Mouse (Mus musculus) midbrain, embryonic 16.5 days (tissue): ENCODE measurements around the gene Onecut1. TPM values are rescaled to one million over a fixed set of nuclear protein-coding genes. Genes with fewer than 3 reads are reported as not detected.

Source experiments
- ATAC-seq: fragments of 200-750 bp; cut with Nextera tagmentation; 2 replicates; pipeline ENCODE4 v1.8.0; 2017; ENCODE audit warnings: moderate TSS enrichment
- H3K27ac ChIP-seq: fragments of 300-500 bp; sonication (generic); 2 replicates; pipeline ENCODE4 v1.5.1; 2014; ENCODE audit warnings: mild to moderate bottlenecking, low read length, mixed read lengths
- H3K27me3 ChIP-seq: fragments of 300-500 bp; sonication (generic); 2 replicates; pipeline ENCODE4 v1.6.1; 2014; ENCODE audit warnings: low read depth, low read length, mixed read lengths; ENCODE audit not compliant: control insufficient read depth, insufficient read depth
- H3K36me3 ChIP-seq: fragments of 300-500 bp; sonication (generic); 2 replicates; pipeline ENCODE4 v1.6.1; 2014; ENCODE audit warnings: mild to moderate bottlenecking, low read length, moderate library complexity, mixed read lengths; ENCODE audit not compliant: control insufficient read depth, insufficient read depth
- H3K4me1 ChIP-seq: fragments of 300-500 bp; sonication (generic); 2 replicates; pipeline ENCODE4 v1.6.1; 2014; ENCODE audit warnings: mild to moderate bottlenecking, low read length, mixed read lengths; ENCODE audit not compliant: control insufficient read depth, insufficient read depth
- H3K4me2 ChIP-seq: fragments of 300-500 bp; sonication (generic); 2 replicates; pipeline ENCODE4 v1.6.1; 2014; ENCODE audit warnings: mild to moderate bottlenecking, low read length, mixed read lengths
- H3K4me3 ChIP-seq: fragments of 300-500 bp; sonication (generic); 2 replicates; pipeline ENCODE4 v1.5.1; 2014; ENCODE audit warnings: low read depth, mild to moderate bottlenecking, low read length, moderate library complexity, mixed read lengths
- H3K9ac ChIP-seq: fragments of 300-500 bp; sonication (generic); 2 replicates; pipeline ENCODE4 v1.6.1; 2014; ENCODE audit warnings: low read depth, low read length, mixed read lengths
- H3K9me3 ChIP-seq: fragments of 300-500 bp; sonication (generic); replicated peaks from 2 replicates; pipeline ENCODE4 v1.6.1; 2014; ENCODE audit warnings: mild to moderate bottlenecking, low read length, mixed read lengths; ENCODE audit not compliant: control insufficient read depth, poor library complexity, severe bottlenecking
- WGBS: fragments of 180-500 bp; shearing (Covaris S2); extraction: QIAGEN DNeasy Blood & Tissue Kit; methylation state at CpG from one replicate; pipeline ENCODE4 v1.1.7; 2014; 5-methylcytosine and 5-hydroxymethylcytosine counted together
- polyA plus RNA-seq: library from polyadenylated mRNA; unstranded; fragments of >200 nt; fragmentation: Nextera tagmentation; extraction: Ambion mirVana; gene quantifications from 2 replicates; pipeline ENCODE4 v1.2.1, GENCODE M21; 2015

Gene Onecut1
- polyA plus RNA-seq, 1 experiment from 2014 or later = 5.8 TPM

DNA sequence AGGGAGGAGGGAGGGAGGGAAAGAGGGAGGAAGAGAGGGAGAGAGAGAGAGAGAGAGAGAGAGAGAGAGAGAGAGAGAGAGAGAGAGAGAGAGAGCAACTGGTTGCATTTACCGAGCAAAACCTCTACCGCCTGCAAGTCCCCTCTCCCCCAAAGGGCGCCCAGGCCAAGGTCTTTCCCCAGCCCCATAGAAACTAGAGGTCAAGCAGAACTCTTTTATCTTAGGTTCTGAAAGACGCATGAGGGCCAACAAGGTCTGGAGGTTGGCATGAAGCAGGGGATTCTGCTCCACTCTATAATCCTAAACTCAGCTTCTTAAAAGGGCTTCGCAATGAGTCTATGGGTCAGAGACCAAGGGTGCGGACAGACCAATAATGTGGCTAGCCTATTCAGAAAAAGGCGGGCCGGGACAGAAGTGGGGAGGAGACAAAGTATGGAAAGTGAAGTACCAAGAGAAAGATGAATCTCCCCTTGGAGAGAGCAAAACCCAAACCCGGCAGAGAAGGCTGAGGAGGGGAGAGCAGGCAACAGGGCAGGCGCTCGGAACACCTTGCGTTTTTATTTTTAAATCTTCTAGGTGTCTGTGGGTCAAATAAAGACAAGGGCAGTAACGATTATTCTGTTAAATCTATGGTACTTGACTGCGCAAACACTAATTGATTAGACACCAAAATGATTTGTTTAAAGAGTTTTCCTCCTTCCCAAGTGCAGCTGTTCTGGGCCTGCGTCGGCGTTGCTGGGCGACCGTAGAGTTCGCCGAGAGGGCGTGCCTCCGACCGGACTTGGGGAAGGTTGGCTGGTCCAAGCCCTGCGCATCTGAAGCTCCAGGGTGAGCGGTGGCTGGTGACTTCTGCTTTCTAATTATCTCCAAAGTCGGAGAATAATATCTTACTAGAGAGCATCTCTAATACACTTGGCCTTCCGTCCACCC, 4.9 kb upstream of the Onecut1 start:
- WGBS = 2% methylated on average over 28 of the region's 28 CpGs

DNA sequence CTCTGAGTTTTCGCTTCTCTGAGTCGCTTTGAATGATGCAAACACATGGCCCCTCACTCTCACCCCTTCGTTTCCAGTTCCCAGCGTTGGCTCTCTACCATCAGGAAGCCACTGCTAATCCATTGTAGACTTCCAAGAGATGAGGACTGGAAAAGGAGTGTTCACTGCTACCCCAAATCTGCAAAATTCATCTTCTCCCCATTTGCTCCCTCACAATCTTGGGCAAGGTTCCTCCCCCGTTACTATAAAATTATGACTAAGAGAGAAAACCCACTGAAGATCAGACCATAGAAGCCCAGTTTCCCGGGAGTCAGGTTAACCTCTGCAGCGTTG, 4.2 kb upstream of the Onecut1 start:
- H3K36me3 ChIP-seq = no peaks in the 10 kb centered on the region
- ATAC-seq = no peak
- H3K27me3 ChIP-seq = peaks cover 57% of the 10 kb centered on the region
- H3K4me1 ChIP-seq = peaks cover 7% of the 10 kb centered on the region
- no peak overlapping the region for H3K4me3 ChIP-seq
- no peak overlapping the region for H3K9ac ChIP-seq
- H3K4me2 ChIP-seq = no peak overlapping the region
- no peak overlapping the region for H3K27ac ChIP-seq
- no peaks in the 10 kb centered on the region for H3K9me3 ChIP-seq
- 5% methylated on average over 7 of the region's 7 CpGs for WGBS

More for the DNA sequence above, 4.9 kb upstream of the Onecut1 start:
- Histone ChIP-seq H3K9me3 (no peaks in the 10 kb centered on the region), H3K4me2 (no peak overlapping the region), H3K36me3 (no peaks in the 10 kb centered on the region), H3K27ac (no peak overlapping the region), H3K4me3 (no peak overlapping the region), H3K4me1 (peaks cover 3% of the 10 kb centered on the region; the same call in 1 of the 2 replicates), H3K9ac (no peak overlapping the region), H3K27me3 (peaks cover 64% of the 10 kb centered on the region)
- ATAC-seq = no peak

DNA sequence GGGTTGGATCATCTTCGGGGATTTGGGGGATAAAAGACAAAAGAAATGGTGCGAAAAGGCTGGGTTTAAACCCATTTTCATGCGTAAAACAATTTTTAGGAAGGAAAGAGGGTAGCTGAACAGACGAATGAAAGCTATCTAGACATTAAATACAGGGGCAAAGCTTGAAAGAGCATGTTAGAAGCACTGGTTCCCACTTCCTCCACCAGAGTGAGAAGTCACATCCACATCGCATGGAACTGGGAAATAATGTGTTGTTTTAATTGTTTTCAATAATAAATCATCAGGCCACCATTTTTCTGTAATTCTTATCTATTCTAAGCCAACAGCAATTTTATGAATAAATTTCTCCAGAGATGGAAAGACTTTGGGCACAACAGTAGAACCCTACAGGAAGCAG, 3.6 kb upstream of the Onecut1 start:
- ATAC-seq = no peak
- H3K4me1 ChIP-seq = peaks cover 14% of the 10 kb centered on the region
- H3K4me3 ChIP-seq = no peak overlapping the region
- H3K9me3 ChIP-seq = no peaks in the 10 kb centered on the region
- 12% methylated on average over 5 of the region's 5 CpGs for WGBS
- no peak overlapping the region for H3K27ac ChIP-seq
- H3K9ac ChIP-seq = no peak overlapping the region
- H3K27me3 ChIP-seq = peaks cover 53% of the 10 kb centered on the region
- H3K36me3 ChIP-seq = no peaks in the 10 kb centered on the region
- no peak overlapping the region for H3K4me2 ChIP-seq

DNA sequence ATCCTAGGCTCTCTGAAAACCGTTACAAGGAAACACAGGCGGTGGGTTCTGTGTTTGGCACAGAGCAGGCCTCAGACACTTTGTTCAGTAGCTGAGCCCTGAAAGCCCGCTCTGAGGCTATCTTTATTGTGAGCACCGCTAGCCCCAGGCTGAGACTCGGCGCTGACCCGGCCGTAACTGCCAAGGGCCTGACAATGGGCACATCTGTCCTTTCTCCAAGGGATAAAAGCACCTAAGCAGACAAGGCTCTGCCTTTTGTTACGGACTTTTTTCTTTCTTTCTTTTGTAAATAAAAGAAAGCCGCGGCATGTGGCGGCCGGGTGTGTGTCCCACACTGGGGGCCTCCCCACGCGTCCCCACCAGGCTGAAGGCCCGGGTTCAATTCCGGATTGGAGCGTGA, 1.3 kb upstream of the Onecut1 start:
- Histone ChIP-seq H3K9me3 (no peaks in the 10 kb centered on the region), H3K4me3 (no peak overlapping the region), H3K36me3 (no peaks in the 10 kb centered on the region), H3K27me3 (peaks cover 48% of the 10 kb centered on the region), H3K4me1 (peaks cover 18% of the 10 kb centered on the region), H3K9ac (no peak overlapping the region), H3K27ac (no peak overlapping the region), H3K4me2 (no peak overlapping the region)
- 6% methylated on average over 18 of the region's 18 CpGs for WGBS
- no peak for ATAC-seq

DNA sequence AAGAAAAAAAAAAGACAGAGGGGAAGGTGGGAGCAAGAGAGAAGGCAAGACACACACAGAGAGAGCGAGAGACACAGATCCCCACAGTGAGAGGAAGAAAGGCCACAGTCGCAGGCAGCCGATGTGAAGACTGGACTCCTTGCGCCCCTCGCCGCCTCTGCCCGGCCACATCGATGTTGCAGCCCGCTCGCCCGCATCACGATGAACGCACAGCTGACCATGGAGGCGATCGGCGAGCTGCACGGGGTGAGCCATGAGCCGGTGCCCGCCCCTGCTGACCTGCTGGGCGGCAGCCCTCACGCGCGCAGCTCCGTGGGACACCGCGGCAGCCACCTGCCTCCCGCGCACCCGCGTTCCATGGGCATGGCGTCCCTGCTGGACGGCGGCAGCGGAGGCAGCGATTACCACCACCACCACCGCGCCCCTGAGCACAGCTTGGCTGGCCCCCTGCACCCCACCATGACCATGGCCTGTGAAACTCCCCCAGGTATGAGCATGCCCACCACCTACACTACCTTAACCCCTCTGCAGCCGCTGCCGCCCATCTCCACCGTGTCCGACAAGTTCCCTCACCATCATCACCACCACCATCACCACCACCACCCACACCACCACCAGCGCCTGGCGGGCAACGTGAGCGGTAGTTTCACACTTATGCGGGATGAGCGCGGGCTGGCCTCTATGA, 517 bp downstream of the Onecut1 start:
- Histone ChIP-seq H3K27ac (peak overlapping the region; percentile 79), H3K4me3 (peak overlapping the region; percentile 51), H3K4me1 (peaks cover 22% of the 10 kb centered on the region), H3K36me3 (no peaks in the 10 kb centered on the region), H3K4me2 (peak overlapping the region; percentile 93), H3K9me3 (no peaks in the 10 kb centered on the region), H3K9ac (peak overlapping the region; percentile 68), H3K27me3 (peaks cover 46% of the 10 kb centered on the region)
- WGBS = under 1% methylated on average over 46 of the region's 48 CpGs
- peak; percentile 34 for ATAC-seq

DNA sequence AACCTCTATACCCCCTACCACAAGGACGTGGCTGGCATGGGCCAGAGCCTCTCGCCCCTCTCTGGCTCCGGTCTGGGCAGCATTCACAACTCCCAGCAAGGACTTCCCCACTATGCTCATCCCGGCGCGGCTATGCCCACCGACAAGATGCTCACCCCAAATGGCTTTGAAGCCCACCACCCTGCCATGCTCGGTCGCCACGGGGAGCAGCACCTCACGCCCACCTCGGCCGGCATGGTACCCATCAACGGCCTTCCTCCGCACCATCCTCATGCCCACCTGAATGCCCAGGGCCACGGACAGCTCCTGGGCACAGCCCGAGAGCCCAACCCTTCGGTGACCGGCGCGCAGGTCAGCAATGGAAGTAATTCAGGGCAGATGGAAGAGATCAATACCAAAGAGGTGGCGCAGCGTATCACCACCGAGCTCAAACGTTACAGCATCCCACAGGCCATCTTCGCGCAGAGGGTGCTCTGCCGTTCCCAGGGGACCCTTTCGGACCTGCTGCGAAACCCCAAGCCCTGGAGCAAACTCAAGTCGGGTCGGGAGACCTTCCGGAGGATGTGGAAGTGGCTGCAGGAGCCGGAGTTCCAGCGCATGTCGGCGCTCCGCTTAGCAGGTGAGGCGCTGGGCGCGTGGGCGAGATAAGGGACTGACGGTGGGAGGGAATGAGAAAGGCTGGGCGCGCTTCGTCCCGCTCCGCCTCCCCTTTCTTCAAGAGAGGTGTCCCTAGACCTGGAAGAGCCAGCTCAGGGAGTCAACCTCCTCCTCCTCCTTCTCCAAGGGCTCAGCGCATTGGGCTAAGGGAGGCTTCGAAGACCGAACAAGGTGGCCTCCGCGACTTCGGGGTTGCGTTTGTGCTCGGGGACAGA, 1.3 kb downstream of the Onecut1 start:
- Histone ChIP-seq H3K27me3 (peaks cover 40% of the 10 kb centered on the region), H3K36me3 (no peaks in the 10 kb centered on the region), H3K4me3 (peak overlapping the region; percentile 51), H3K27ac (peak overlapping the region; percentile 79), H3K9me3 (no peaks in the 10 kb centered on the region), H3K9ac (peak overlapping the region; percentile 68), H3K4me2 (peak overlapping the region; percentile 93), H3K4me1 (peaks cover 28% of the 10 kb centered on the region)
- under 1% methylated on average over 56 of the region's 56 CpGs for WGBS
- no peak for ATAC-seq

DNA sequence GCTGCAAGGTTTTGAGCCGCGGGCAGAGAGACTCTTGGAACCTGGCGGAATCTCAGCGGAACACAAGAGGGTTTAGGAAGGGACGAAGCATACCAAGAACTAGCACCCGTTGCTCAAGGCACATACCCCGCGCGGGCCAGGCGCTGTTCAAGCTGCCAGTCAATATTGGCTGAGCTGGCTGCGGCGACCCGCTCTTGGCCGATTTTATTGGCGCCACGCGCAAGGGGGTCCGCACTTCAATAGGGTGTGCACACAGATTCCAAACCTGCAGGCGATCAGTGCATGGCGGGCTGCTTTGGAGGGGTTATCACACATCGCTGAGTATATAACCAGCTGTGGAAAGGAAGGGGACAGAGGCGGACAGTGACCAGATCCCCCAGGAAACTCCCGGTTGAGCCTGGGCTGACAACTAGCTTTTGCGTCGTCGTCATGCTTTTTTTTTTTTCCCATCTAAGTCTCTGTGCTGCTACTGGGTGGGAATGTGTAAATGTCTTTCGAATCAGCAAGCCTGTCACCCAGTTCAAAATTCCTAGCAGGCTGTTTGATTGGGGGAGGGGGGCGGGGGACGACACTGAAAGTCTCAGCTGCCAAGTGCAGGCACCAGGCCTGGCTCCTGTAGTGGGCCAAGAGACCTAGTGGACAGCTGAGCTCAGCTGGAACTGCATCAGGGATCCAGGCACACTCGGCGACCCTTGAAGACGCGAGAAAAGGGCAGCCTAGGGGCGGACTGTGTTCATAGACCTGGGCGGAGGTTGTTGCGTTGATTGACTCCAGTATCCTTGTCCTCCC, 2.1 kb downstream of the Onecut1 start:
- H3K36me3 ChIP-seq = no peaks in the 10 kb centered on the region
- H3K9me3 ChIP-seq = no peaks in the 10 kb centered on the region
- no peak for ATAC-seq
- peak overlapping the region; percentile 51 for H3K4me3 ChIP-seq
- H3K27ac ChIP-seq = peak overlapping the region; percentile 79
- peak overlapping the region; percentile 93 for H3K4me2 ChIP-seq
- peaks cover 36% of the 10 kb centered on the region for H3K4me1 ChIP-seq
- H3K9ac ChIP-seq = peak overlapping the region; percentile 68
- peaks cover 36% of the 10 kb centered on the region for H3K27me3 ChIP-seq
- WGBS = under 1% methylated on average over 36 of the region's 36 CpGs

DNA sequence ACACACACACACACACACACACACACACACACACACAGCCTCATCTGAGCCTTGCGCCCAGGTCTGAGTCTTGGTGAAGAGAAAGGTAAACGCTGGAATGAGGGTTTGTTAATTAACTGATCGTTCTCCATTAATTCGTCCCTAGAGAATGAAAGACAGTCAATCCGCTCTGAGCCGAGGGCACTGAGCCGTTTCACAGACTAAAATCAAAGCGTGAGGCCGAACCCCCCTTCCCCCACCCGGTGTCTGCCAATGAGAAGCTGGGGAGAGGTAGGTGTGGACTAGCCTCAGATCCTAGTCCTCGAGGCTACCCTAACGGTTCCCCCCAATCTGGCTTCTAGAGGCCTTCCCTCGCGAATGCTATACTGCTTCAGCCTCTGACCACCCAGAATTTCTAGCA, 2.8 kb downstream of the Onecut1 start:
- H3K9me3 ChIP-seq = no peaks in the 10 kb centered on the region
- 0 out of 2 replicates have a peak overlapping the region, but pooled peaks have one; percentile 25 for H3K9ac ChIP-seq
- peaks cover 30% of the 10 kb centered on the region for H3K27me3 ChIP-seq
- peak overlapping the region; percentile 93 for H3K4me2 ChIP-seq
- 3% methylated on average over 14 of the region's 14 CpGs for WGBS
- peak overlapping the region; percentile 51 for H3K4me3 ChIP-seq
- peaks cover 36% of the 10 kb centered on the region for H3K4me1 ChIP-seq
- ATAC-seq = no peak
- H3K36me3 ChIP-seq = no peaks in the 10 kb centered on the region
- H3K27ac ChIP-seq = peak overlapping the region; percentile 38
